Mouse (Mus musculus) testis, postnatal 10 days (tissue): ENCODE data around the gene Tes.
A peak's percentile ranks its signal among the peaks of the same experiment; 100 is the strongest.

ENCODE experiments used
- DNase-seq: peaks from one replicate; pipeline ENCODE4 v3.0.0; 2021; ENCODE audit warnings: low spot score

Tes gene

GRCm38 (mm10) chr6:17079304-17079703, 14.4 kb downstream of the Tes start:
- DNase-seq: no peak

- no peak for DNase-seq
Measured at GRCm38 (mm10) chr6:17079826-17080225, 14.9 kb downstream of the Tes start.

- no peak for DNase-seq
Measured at GRCm38 (mm10) chr6:17082238-17082637, 17.3 kb downstream of the Tes start.

GRCm38 (mm10) chr6:17082800-17083199, 17.9 kb downstream of the Tes start:
- no peak for DNase-seq

- peak; percentile 90 for DNase-seq
Measured at GRCm38 (mm10) chr6:17087485-17087884, 22.5 kb downstream of the Tes start.

- no peak for DNase-seq
Measured at GRCm38 (mm10) chr6:17097301-17097700, 32.4 kb downstream of the Tes start.

- DNase-seq: peak; percentile 48
Measured at GRCm38 (mm10) chr6:17098559-17098958, 33.6 kb downstream of the Tes start.

- no peak for DNase-seq
Measured at GRCm38 (mm10) chr6:17099477-17100130, 34.7 kb downstream of the Tes start.

GRCm38 (mm10) chr6:17105714-17106113, 40.8 kb downstream of the Tes start:
- peak; percentile 60 for DNase-seq

GRCm38 (mm10) chr6:17106493-17106892, 41.5 kb downstream of the Tes start:
- no peak for DNase-seq

- no peak for DNase-seq
Measured at GRCm38 (mm10) chr6:17109204-17109603, 44.3 kb downstream of the Tes start.

GRCm38 (mm10) chr6:17110564-17111100, 45.7 kb downstream of the Tes start:
- no peak for DNase-seq

- DNase-seq: no peak
Measured at GRCm38 (mm10) chr6:17112081-17112480, 47.1 kb downstream of the Tes start.

- DNase-seq: no peak
Measured at GRCm38 (mm10) chr6:17112990-17113389, 48.0 kb downstream of the Tes start.

GRCm38 (mm10) chr6:17114588-17114987, 49.6 kb downstream of the Tes start:
- DNase-seq: no peak

GRCm38 (mm10) chr6:17115046-17115790, 50.3 kb downstream of the Tes start:
- DNase-seq: peak; percentile 57

- no peak for DNase-seq
Measured at GRCm38 (mm10) chr6:17119521-17120232, 54.7 kb downstream of the Tes start.

GRCm38 (mm10) chr6:17140021-17140420, 75.1 kb downstream of the Tes start:
- no peak for DNase-seq

- no peak for DNase-seq
Measured at GRCm38 (mm10) chr6:17142577-17143359, 77.8 kb downstream of the Tes start.

GRCm38 (mm10) chr6:17151071-17151715, 86.2 kb downstream of the Tes start:
- DNase-seq: no peak

GRCm38 (mm10) chr6:17152551-17152950, 87.6 kb downstream of the Tes start:
- DNase-seq: no peak
